12 mouse cellular contexts compared by ENCODE assay signal in the genomic region with DNA sequence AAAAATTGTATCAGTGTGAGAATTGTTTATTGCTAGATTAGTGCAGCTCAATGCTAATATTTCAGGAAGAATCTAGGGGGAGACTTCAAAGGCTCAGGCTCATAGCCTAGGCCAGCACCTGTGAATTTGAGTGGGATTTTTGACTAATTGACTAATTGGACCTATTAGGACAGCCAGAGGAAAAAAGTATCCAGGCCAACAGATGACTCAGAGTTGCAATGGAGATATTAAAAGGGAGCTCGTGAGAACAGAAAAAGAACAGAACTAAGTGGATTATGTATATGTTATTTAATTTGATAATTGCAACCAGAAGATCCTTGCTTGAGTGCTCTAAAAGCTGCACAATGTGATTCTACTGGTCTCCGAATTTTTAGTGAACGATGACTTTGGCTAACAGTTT.
"Had no signal": no experiment of that assay in that cellular context is flagged by ENCODE, and none has a peak within 500 bp of the region (broad histone marks: within the 10 kb centered on the region; RNA-seq: fewer than 3 reads in every experiment).

No protein-coding gene starts in this region.

- DNase-seq: retina, postnatal 1 day; right cerebral cortex, adult 18-20 months; right cerebral cortex, postnatal 14 days; right cerebral cortex, postnatal 25 days; right cerebral cortex, postnatal 4 days; spleen, adult 18-20 months; thymus, adult 18-20 months; thymus, adult 2 months; thymus, postnatal 14 days; thymus, postnatal 25 days; thymus, postnatal 36 days; thymus, postnatal 4 days had no signal
